Mouse (Mus musculus): Measurements from ENCODE around the gene Fads3.

Fads3 gene

DNA sequence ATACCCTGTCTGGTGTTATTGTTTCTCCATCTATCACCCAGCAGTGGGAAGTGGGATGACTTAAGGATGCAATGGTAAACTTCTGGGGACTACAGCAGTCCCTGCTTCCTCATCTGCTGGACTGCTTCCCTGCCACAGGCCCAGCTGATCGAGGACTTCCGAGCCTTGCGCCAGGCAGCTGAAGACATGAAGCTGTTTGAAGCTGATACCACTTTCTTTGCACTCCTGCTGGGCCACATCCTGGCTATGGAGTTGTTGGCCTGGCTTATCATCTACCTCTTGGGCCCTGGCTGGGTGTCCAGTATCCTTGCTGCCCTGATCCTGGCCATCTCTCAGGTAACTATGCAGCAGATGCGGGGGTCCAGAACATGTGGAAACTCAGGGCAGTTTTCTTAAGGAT is 11.3 kb downstream of the Fads3 start:
- DNase-seq (ENCODE audit: low read depth), result no peak

DNA sequence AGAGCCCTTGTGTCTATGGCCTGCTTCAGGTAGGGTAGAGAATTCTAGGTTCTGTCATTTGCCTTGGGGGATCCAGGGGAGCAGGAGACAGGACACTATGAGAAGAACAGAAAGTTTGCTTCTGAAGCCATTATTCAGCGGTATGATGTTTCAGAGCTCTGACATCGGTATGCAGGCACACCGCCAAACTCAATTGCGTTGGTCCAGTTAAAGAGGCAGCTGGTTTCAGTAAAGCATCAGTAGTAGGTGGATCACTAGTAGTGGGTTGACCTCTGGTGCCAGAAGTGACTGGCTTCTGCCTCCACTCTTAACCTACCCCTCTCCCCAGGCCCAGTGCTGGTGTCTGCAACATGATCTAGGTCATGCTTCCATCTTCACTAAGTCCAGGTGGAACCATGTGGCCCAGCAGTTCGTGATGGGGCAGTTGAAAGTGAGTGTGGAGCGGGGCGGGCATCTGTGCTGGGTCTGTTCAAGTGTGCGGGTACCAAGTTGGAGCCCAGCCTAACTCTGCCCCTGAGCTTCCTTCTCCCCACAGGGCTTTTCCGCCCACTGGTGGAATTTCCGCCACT is 12.4 kb downstream of the Fads3 start:
- peak; percentile 74 for DNase-seq (ENCODE audit: low read depth)

DNA sequence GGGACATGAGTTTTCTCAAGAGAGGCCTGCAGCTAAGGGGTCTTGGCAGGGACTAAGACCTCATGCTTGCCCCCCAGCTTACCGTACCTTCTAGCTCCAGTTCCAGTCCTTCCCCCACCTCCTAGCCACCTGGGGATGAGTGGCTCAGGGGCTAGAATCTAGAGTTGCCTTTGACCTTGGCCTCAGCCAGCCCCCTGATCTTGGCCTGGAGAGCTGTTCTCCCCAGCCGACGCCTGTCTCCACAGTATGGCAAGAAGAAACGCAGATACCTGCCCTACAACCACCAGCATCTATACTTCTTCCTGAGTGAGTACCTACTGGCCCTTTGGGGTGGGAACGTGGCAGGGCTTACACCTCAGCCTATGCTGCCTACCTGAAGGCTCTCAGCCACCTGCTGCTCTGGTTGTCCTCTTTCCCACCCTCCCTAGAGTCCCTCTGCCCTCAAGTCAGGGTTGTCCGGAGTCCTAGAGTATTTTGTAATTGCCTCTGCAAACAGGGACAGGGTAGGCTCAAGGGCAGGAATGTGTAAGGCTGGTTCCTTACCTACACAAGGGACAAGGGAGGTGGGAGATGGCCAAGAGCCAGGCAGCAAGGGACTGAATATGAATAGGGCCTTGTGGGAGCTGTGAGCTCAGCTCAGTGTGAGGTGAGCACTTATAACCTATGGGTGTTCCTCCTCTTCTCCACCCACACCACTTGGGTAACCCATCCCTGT is 13.1 kb downstream of the Fads3 start:
- no peak for DNase-seq (ENCODE audit: low read depth)

DNA sequence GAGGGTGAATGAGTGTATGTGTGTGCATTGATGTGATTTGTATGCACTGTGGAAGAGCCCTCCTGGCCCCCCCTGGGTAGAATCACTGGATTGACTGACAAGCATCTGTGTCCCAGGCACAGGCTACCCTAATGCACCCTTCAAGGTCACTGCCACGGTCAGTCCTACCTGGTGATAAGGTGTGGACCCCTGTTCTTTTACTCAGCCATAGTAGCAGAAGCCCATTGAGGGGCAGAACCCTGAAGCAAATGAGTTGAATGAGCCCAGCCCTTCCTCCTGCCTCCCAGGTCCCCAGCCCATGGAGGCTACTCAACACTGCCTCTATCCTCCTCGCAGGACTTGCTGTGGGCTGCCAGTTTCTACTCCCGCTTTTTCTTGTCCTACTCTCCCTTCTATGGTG is 13.9 kb downstream of the Fads3 start:
- DNase-seq (ENCODE audit: low read depth), result no peak

DNA sequence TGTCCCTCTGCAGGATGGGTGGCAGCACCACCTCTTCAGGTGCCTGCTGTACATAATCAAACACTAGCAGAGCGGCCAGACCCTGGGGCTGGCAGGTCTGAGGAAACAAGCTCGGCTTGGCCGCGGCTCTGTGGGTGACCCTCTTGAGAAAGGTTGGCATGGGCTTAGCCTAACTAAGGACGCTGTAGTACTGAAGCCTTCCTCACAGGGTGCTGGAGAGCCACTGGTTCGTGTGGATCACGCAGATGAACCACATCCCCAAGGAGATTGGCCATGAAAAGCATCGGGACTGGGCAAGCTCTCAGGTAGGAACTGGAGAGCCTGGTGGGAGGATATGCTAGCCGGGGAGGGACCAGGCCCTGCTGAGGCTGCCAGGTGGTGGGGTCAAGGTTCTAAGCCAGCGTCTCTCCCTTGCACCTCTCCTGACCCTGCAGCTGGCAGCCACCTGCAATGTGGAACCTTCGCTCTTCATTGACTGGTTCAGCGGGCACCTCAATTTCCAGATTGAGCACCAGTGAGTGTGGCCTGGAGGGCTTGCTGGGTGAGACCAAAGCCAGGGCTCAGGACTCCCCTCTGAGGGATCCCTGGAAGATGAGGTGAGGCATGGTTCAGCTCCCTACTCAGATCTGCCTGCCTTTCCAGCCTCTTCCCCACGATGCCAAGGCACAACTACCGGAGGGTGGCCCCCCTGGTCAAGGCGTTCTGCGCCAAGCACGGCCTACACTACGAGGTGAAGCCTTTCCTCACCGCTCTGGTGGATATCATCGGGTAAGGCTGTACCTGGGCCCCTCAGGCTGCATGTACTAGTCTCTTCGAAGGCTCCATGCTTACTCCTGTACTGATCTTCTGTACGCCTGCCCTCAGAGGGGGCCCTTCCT is 14.7 kb downstream of the Fads3 start:
- no peak for DNase-seq (ENCODE audit: low read depth)

DNA sequence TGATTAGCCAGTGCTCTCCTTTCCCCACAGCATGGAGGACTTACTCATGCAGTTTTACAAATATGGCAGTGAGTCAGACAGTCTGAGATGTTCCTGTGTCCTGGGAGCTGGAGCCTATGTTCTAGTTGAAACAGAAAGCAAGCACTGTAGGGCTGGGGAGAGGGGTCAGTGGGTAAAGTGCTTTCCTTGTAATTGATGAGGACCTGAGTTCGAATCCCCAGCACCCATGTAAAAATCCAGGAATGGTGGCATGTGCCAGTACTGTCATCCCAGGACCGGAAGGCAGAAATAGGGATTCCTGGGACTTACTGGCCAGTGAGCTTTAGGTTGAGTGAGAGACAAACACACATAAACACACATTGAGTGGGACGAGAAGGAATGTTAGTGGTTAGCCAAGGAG is 15.3 kb downstream of the Fads3 start:
- DNase-seq (ENCODE audit: low read depth), result peak; percentile 68

DNA sequence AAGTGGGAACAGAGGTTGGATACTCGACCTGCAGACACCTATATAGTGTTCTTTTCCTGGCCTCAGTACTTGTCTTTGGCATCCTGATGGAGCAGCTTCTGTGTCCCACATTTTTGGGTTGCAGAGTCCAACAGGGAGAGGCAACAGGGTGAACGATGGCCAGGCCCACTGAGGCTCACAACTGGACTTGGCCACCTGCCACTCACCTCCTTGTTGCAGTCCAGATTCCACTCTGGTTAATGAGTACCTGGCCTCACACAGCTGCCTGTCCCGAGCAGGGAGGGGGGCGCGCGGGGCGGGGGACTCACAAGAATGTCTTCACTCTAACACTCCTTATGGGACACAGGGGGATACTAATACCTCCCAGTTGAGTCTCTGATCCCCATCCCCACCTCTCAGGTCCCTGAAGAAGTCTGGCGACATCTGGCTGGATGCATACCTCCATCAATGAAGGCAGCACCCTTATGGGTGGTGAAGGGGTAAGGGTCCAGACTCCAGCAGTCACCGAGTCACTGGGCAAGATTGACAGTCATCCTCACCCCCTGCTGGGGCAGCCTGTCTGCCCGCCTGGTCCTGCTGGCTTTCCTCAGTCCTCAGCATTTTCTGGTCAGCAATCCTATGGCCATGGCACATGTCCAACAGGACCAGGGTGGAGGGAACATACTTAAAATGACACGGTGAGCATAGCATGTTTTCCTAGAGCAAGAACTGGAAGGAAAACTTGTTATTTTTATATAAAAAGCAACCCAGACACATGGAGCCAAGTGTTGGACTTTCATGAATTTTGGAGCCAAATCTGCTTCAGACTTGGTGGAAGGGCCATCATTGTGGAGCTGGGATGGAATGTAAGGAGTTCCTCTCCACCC is 16.4 kb downstream of the Fads3 start:
- no peak for DNase-seq (ENCODE audit: low read depth)

DNA sequence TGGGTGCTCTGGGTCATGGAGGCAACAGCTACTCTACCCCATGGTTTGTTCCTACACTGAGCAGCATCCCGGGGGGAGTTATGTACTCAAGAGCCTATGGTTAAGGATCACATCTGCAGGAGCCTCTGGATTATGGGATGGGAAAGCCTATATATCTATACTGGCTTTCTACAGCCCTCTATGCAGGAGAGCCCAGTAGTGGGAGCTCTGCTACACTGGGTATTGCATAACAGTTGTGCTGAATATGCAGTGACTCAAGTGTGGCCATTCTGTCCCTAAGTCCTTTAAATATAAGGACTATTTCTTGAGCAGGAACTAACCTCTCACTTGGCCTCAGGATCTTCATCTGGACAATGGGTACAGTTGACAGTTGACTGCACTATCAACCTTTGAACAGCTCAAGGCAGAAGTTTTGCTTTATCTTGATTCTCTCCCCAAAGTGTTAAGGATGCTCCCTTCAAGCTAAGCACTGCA is 17.0 kb downstream of the Fads3 start:
- DNase-seq (ENCODE audit: low read depth), result no peak

DNA sequence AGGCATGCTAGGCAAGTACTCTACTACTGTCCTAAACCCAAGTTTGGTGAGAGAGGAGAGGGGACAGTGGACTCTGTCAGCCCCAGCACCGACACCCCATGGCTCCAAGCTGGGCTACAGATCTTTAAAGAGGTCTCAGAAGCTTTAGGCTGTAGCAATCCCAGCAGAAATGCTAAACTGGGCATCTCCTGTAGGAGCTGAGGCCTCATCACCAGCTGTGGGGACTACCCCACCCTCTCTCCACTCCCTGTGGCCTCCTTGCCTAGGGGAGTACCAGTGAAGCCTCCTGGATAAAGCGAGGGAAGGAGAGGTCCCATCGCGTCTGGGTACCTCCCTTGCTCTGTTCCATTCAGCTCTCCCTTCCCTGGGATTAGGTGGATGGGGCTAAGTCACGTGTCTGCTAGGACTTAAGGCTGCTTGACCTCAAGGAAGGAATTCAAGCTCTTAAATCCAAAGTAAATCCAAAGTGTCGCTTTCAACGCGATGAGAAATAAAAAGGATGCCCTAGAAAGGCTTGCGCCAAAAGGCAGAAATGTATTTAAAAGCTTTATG is 17.6 kb downstream of the Fads3 start:
- DNase-seq (ENCODE audit: low read depth), result no peak

DNA sequence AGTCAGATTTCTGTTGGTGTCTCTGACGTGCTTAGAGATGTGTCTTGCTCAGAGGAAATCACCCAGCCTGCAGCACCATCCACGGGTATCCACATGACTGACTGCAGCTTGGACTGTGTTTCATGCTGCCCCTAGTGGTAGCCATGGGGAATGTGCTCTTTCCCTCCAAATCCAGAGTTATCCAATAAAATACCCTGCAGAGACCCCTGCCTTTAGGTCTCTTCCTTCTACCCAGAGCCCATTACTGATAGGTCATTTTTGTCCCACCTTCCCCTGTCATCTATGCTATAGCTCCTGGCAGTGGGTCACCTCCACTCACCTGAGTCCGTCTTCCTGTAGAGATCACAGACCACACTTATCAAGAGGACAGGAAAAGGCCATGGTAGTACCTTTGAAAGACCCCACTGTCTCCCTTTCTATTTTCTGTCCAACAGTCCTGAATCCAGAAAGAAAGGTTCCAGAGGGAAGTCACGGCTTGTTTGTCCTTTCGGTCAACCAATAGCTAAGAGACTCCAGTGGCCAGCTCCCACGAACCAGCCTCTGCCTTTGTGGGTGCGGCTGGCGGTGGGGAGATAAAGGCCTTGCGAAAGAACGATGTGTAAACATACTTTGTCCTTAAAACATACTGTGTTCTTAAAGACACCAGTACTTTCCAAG is 18.7 kb downstream of the Fads3 start:
- DNase-seq (ENCODE audit: low read depth), result peak; percentile 76

DNA sequence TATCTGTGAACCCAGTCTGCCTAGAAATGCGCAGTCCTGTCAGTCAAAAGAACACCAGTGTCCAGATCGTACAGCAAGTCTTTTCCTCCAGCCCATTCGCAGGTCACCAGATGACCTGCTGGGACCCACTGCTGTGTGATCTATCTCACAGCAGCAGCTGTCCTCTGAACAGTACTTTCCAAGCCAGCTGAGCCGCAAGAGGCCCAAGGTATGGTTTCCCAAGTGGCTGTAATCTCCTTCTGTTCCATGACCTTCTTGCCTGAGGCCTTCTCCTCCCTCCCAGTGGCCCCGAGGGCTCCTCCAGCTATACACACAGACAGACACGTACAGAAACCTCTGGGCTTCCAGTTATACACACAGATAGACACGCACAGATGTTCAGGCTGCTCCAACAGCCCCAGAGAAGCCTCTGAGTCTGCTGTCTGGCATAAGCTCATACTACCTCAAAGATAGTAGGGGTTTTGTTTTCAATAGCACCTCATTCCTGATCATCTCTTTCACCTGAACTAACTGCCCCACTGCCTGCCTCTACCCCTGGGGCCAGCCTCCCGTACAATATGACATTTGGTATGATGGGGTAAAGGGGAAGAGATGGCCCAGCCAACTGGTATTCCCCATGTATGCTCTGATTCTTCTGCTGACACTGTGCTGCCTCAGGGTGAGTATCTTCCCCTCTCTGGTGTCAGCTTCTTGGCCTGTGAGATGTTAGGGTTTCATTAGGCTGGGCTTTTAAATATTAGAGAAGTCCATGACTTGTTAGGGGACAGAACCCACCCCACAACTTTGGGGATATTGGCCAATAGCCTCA is 19.6 kb downstream of the Fads3 start:
- DNase-seq (ENCODE audit: low read depth), result no peak

DNA sequence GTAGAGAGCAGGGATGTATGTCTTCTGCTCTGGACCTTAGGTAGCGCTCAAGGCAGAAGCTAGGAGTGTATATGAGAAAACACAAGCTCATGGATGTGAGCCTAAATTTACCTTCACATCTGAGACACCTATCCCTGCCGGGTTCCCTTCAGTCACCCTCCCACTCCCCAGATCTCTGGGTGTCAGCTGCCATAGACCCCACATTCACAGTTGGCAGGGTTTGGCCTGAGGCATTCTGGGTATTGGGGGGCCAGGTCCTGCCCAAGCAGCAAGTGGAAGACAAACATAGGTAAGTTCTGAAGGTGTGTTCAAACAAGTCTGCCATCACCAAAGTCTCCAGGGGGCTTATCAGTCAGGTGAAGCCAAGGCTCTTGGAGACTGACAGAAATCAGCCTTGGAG is 20.3 kb downstream of the Fads3 start:
- no peak for DNase-seq (ENCODE audit: low read depth)

DNA sequence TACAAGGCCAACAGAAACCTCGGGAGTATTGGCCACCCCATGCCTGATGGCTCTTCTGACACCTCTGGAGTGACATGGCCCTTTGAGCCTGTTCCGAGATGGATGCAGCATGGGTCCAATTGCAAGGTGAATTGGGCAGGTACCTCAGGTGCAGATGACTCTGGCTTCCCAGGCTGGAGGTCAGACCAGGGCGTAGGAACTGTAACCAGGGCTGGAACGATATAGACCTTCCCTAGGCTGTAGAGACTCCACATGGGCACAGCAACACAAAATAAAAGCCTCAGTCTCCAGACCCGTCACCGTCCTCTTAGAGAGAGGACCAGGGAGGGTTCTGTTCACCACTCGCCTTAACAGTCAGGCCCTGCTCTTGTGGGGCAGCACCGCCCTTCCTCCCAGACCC is 20.9 kb downstream of the Fads3 start:
- no peak for DNase-seq (ENCODE audit: low read depth)

DNA sequence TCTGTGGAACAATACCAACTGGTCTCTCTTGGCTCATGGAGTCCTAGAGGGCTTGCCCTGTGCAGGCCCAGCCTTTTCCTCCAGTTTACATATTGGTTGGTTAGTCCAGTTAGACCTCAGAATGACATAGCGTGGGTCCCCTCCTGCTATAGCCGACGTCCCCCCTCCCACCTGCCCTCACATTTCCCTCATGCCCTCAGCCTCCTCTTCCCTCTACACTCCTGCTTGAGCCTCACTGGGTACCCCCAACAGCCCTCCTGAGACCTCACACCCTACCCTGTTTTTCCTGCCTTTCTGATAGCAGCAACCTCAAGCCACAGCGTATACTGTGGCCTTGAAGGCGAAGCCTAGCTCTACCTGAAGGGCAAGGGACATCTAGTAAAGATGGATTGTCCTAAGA is 21.5 kb downstream of the Fads3 start:
- DNase-seq (ENCODE audit: low read depth), result no peak

DNA sequence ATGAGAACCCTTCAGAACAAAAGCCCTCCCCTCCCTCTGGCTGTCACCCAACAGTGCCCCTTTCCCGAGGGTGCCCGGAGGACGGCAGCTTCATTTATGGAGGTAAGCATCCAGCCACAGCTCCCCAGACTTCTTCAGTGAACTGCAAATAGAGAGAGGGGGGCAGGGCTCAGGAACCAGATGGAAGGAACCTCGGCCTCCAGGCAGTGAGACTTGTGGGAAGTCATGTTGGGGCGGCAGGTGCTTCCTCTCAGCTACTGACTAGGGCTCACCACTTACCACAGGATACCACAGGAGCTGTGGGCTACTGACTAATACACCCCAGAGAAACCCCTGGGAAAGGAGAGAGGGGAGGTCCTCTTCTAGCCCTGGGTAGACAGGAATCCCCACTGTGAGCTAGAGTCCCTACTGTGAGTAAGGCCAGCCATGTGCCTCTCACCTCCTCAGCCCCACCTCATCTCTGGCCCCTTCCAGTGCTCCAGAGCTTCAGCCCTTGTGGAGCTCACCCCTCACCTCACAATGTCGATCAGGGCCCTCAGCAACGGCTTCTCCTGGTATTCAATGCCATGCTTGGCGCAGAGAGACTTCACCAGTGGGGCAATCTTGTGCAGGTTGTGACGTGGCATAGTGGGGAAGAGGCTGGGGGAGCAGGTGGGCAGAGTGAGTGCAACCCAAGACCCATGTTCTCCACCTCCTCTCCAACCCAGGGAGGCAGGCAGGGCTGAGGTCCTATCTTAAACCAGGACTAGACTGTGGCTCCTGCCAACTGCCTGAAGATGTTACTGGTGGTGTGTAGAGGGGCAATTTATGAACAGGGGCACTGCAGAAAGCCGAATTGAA is 23.0 kb downstream of the Fads3 start:
- DNase-seq (ENCODE audit: low read depth), result no peak

DNA sequence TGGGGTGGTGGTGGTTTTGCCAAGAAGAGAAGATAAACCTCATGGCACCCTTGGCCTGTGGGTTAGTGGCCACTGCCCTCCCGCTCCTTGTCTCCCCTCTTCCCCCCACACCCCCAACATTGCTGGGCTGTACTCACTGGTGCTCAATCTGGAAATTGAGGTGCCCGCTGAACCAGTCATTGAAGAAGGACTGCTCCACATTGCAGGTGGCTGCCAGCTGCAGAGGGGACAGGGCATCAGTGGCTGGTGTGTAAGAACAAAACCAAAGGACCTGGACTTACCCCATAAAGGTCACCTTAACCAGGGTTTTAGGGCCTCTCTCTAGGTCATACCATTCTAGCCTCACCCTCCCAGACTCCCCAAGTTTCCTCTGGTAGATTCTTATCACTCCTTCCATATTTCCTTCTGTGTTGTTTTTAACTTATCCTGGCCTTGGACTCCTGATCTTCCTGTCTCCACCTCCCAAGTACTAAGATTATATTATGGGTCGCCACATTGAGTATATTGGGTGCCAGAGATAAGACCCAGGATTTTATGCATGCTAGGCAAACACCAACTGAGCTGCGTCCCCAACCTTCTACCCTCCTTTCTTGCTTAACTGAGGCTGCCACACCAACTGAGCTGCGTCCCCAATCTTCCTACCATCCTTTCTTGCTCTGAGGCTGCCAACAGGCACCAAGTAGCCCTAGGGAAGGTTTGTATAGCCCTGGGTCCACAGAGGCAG is 24.3 kb downstream of the Fads3 start:
- no peak for DNase-seq (ENCODE audit: low read depth)

DNA sequence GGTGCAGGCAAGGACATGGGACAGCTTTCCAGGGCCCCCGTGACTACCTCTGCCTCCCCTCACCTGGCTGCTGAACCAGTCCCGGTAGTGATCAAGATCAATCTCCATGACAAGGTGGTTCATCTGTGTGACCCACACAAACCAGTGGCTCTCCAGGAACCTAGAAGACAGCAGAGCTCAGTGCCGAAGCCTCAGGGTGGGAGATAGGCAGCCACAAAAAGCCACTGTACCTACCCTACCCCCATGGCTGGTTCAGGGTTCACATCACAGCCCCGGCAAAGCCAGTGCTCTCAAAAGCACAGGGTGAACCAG is 24.8 kb downstream of the Fads3 start:
- no peak for DNase-seq (ENCODE audit: low read depth)

DNA sequence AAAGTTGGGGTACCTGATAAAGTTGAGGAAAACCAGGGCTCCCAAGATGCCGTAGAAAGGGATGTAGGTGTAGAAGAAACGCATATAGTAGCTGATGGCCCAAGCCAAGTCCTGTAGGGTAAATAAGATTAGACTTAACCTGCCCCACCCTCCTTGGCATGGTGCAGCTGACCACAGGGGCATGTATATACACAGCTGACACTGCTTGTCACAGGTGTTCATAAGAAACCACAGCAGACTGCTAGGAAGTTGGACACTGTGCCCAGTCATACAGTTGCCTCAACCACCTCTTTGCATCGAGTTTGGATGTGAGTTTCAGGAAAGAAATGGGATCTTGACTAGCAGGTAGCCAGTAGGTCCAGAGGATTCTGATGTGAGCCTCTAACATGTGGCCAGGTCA is 25.1 kb downstream of the Fads3 start:
- DNase-seq (ENCODE audit: low read depth), result no peak

DNA sequence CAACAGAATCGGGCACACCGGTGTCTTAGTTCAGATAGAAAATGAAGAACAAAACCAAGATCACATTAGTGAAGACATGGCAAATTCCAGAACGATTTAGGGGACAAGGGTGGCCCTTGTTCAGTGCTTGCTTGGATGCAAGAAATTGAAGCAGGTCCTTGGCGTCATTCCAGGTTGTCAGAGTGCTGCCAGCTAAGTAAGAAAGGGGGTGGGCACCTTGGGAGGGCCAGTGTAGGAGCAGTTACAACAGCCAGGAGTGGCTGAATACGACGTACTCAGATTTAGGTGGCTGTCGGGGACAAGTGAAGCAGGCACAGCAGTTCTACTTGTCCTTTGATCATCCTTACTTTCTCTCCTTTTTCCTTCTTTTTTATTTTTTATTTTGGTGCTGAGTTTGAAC is 26.3 kb downstream of the Fads3 start:
- no peak for DNase-seq (ENCODE audit: low read depth)
